Mouse (Mus musculus): ENCODE data around the gene Cacna2d3. TPM values are rescaled to one million over a fixed set of nuclear protein-coding genes. Genes with fewer than 3 reads are reported as not detected.

Gene Cacna2d3
- total and polyA plus RNA-seq, 3 experiments = not detected

- no peaks in the 10 kb centered on the region for H3K36me3 ChIP-seq (replicated peaks in 1 of 2; ENCODE audit: control insufficient read depth in 1 of 2, insufficient read depth in 1 of 2, low read length in 1 of 2)
- in situ Hi-C loops (cut with MboI; ENCODE audit: low pct_ligation_motif_present, low pct_unique_long_range_greater_than_20kb, low sequenced_read_pairs) = no loop called here
- H3K9me3 ChIP-seq (replicated peaks; ENCODE audit: low read length) = peaks cover 90% of the 10 kb centered on the region
- DNase-seq (ENCODE audit: extremely low read depth) = no peak
- no peaks in the 10 kb centered on the region for H3K79me2 ChIP-seq (replicated peaks; ENCODE audit: control insufficient read depth, extremely low read depth, insufficient read depth, poor library complexity, severe bottlenecking)
- no peaks in the 10 kb centered on the region for H3K4me1 ChIP-seq (ENCODE audit: control insufficient read depth in 1 of 2, insufficient read depth in 2 of 2)
- dilution Hi-C loops (cut with MboI; ENCODE audit: extremely low pct_ligation_motif_present, extremely low pct_unique_long_range_greater_than_20kb, low sequenced_read_pairs) = no loop called here
- TF ChIP-seq SIN3A (IDR thresholded peaks at IDR 0.05; ENCODE audit: low read length) = no peak
- H3K9ac ChIP-seq (ENCODE audit: insufficient read depth, low read depth) = no peak overlapping the region
- no peak overlapping the region for H3K4me2 ChIP-seq (ENCODE audit: insufficient read depth, low read depth, poor library complexity, severe bottlenecking)
- H3K27me3 ChIP-seq (replicated peaks) = no peaks in the 10 kb centered on the region
- no peak overlapping the region for H3K27ac ChIP-seq (ENCODE audit: insufficient read depth, low read depth)
- H3K4me3 ChIP-seq (replicated peaks in 1 of 3; ENCODE audit: low read depth in 2 of 3, low read length in 2 of 3, poor library complexity in 1 of 3) = no peak overlapping the region
Observed at GRCm38 (mm10) chr14:29025335-29025734, 696.3 kb downstream of the Cacna2d3 start.

DNA sequence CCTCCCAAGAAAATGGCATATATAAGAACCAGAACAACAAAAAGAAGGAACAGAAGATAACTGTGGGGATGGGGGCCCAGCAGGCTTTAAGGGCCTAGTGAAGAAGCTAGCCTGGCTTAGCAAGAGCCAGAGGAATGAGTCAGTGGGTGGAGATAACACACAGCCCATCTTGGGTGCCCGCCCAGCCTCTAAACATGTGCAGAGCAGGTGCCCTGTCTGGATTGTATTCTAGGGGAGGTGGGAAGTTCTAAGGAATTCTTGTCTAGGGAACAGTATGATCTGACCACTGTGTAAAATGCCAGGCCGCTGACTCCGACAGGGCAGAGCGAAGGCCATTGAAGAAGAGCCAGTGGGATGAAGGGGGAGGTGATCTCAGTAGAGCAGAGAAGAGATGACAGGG lies 698.4 kb downstream of the Cacna2d3 start:
- Histone ChIP-seq H3K79me2 (replicated peaks; ENCODE audit: control insufficient read depth, extremely low read depth, insufficient read depth, poor library complexity, severe bottlenecking) (no peaks in the 10 kb centered on the region), H3K9me3 (replicated peaks; ENCODE audit: low read length) (peaks cover 86% of the 10 kb centered on the region), H3K4me2 (ENCODE audit: insufficient read depth, low read depth, poor library complexity, severe bottlenecking) (no peak overlapping the region), H3K27me3 (replicated peaks) (no peaks in the 10 kb centered on the region), H3K27ac (ENCODE audit: insufficient read depth, low read depth) (no peak overlapping the region), H3K4me1 (ENCODE audit: control insufficient read depth in 1 of 2, insufficient read depth in 2 of 2) (no peaks in the 10 kb centered on the region), H3K36me3 (replicated peaks in 1 of 2; ENCODE audit: control insufficient read depth in 1 of 2, insufficient read depth in 1 of 2, low read length in 1 of 2) (no peaks in the 10 kb centered on the region), H3K4me3 (replicated peaks in 1 of 3; ENCODE audit: low read depth in 2 of 3, low read length in 2 of 3, poor library complexity in 1 of 3) (no peak overlapping the region), H3K9ac (ENCODE audit: insufficient read depth, low read depth) (no peak overlapping the region)
- no peak for DNase-seq (ENCODE audit: extremely low read depth)
- dilution Hi-C loops (cut with MboI; ENCODE audit: extremely low pct_ligation_motif_present, extremely low pct_unique_long_range_greater_than_20kb, low sequenced_read_pairs) = no loop called here
- no peak for TF ChIP-seq POLR2A (IDR thresholded peaks at IDR 0.05; ENCODE audit: low read depth, low read length)
- TF ChIP-seq ZMIZ1 (IDR thresholded peaks at IDR 0.05; ENCODE audit: low read depth, low read length) = no peak
- no peak for TF ChIP-seq USF1 (IDR thresholded peaks at IDR 0.05; ENCODE audit: low read depth, low read length)
- TF ChIP-seq RCOR1 (conservative IDR thresholded peaks at IDR 0.05; ENCODE audit: low read depth, low read length) = no peak
- no peak for TF ChIP-seq MEF2A (IDR thresholded peaks at IDR 0.05; ENCODE audit: borderline replicate concordance, low read depth, low read length)
- in situ Hi-C loops (cut with MboI; ENCODE audit: low pct_ligation_motif_present, low pct_unique_long_range_greater_than_20kb, low sequenced_read_pairs) = no loop called here

DNA sequence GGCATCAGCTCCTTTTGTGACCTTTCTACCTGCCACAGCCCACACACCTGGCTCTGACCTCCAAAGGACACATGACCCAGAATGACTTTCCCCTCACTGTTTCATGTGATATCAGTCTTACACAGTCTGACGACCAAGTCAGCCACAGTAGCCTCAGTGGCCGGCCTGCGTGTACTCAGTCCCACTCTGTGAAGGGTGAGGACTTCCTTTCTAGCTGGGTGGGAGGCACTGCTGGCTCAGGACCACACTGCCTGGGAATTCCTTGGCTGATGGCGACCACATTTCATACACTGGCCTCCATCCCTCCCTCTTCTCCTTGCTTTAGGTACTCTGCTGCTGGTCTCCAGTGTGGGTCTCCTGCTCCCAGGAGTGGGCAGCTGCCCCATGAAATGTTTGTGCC lies 700.4 kb downstream of the Cacna2d3 start:
- no peak overlapping the region for H3K4me3 ChIP-seq (replicated peaks in 1 of 3; ENCODE audit: low read depth in 2 of 3, low read length in 2 of 3, poor library complexity in 1 of 3)
- H3K36me3 ChIP-seq (replicated peaks in 1 of 2; ENCODE audit: control insufficient read depth in 1 of 2, insufficient read depth in 1 of 2, low read length in 1 of 2) = no peaks in the 10 kb centered on the region
- in situ Hi-C loops (cut with MboI; ENCODE audit: low pct_ligation_motif_present, low pct_unique_long_range_greater_than_20kb, low sequenced_read_pairs) = no loop called here
- no peaks in the 10 kb centered on the region for H3K4me1 ChIP-seq (ENCODE audit: control insufficient read depth in 1 of 2, insufficient read depth in 2 of 2)
- no peaks in the 10 kb centered on the region for H3K27me3 ChIP-seq (replicated peaks)
- H3K9ac ChIP-seq (ENCODE audit: insufficient read depth, low read depth) = no peak overlapping the region
- dilution Hi-C loops (cut with MboI; ENCODE audit: extremely low pct_ligation_motif_present, extremely low pct_unique_long_range_greater_than_20kb, low sequenced_read_pairs) = no loop called here
- H3K9me3 ChIP-seq (replicated peaks; ENCODE audit: low read length) = peaks cover 83% of the 10 kb centered on the region
- H3K79me2 ChIP-seq (replicated peaks; ENCODE audit: control insufficient read depth, extremely low read depth, insufficient read depth, poor library complexity, severe bottlenecking) = no peaks in the 10 kb centered on the region
- TF ChIP-seq BHLHE40 (IDR thresholded peaks at IDR 0.05; ENCODE audit: low read depth, low read length) (no peak), CTCF (conservative IDR thresholded peaks at IDR 0.05 in 1 of 2, IDR thresholded peaks at IDR 0.05 in 1 of 2; ENCODE audit: low read depth in 2 of 2, low read length in 2 of 2) (no peak), ETS1 (conservative IDR thresholded peaks at IDR 0.05; ENCODE audit: low read depth, low read length) (no peak), MAX (IDR thresholded peaks at IDR 0.05; ENCODE audit: low read length) (no peak), ZKSCAN1 (IDR thresholded peaks at IDR 0.05; ENCODE audit: borderline replicate concordance, low read depth, low read length) (no peak), MYC (IDR thresholded peaks at IDR 0.05; ENCODE audit: low read depth, low read length) (no peak), USF2 (conservative IDR thresholded peaks at IDR 0.05; ENCODE audit: low read depth, low read length) (no peak), MAZ (IDR thresholded peaks at IDR 0.05; ENCODE audit: low read depth, low read length) (no peak), POLR2AphosphoS2 (IDR thresholded peaks at IDR 0.05; ENCODE audit: low read depth, low read length) (no peak), POLR2A (IDR thresholded peaks at IDR 0.05; ENCODE audit: low read depth, low read length) (no peak), ZC3H11A (IDR thresholded peaks at IDR 0.05; ENCODE audit: low read depth, low read length) (no peak), SMC3 (IDR thresholded peaks at IDR 0.05; ENCODE audit: low read depth, low read length) (no peak), JUN (IDR thresholded peaks at IDR 0.05; ENCODE audit: insufficient read depth, low read depth, low read length) (no peak), HCFC1 (IDR thresholded peaks at IDR 0.05; ENCODE audit: low read depth, low read length) (no peak), IRF4 (IDR thresholded peaks at IDR 0.05; ENCODE audit: low read depth, low read length) (no peak), EP300 (IDR thresholded peaks at IDR 0.05; ENCODE audit: low read length) (no peak), RAD21 (IDR thresholded peaks at IDR 0.05; ENCODE audit: low read depth, low read length) (no peak)
- H3K27ac ChIP-seq (ENCODE audit: insufficient read depth, low read depth) = no peak overlapping the region
- no peak overlapping the region for H3K4me2 ChIP-seq (ENCODE audit: insufficient read depth, low read depth, poor library complexity, severe bottlenecking)
- no peak for DNase-seq (ENCODE audit: extremely low read depth)

All from CH12.LX (cell line).